Mouse (Mus musculus) cortical plate, adult 2 months (tissue): ENCODE measurements at regions not wholly inside any gene's neighbourhood (a gene's known extent, or its start where the extent isn't known, plus 50 kb on each side); places are given as distances from the start of the nearest gene placed in this dataset.

Experiments used
- CTCF ChIP-seq: fragments of 200-500 bp; IDR thresholded peaks from 2 replicates; pipeline ENCODE4 v1.5.1; 2011; ENCODE audit warnings: mild to moderate bottlenecking, control low read depth, low read length; ENCODE audit not compliant: insufficient read depth; ENCODE audit errors: extremely low read depth
- POLR2A ChIP-seq: fragments of 200-500 bp; IDR thresholded peaks from 2 replicates; pipeline ENCODE4 v1.6.1; 2011; ENCODE audit warnings: mild to moderate bottlenecking, low read length, control low read depth; ENCODE audit not compliant: insufficient read depth; ENCODE audit errors: extremely low read depth

GRCm38 (mm10) chrX:11400406-11400805 is 72.8 kb downstream of the H2al1j start:
- TF ChIP-seq POLR2A (no peak), CTCF (no peak)
